Mouse (Mus musculus): ENCODE measurements around the gene 1700015G11Rik. TPM values are rescaled to one million over a fixed set of nuclear protein-coding genes. Genes with fewer than 3 reads are reported as not detected.

Gene 1700015G11Rik
- total and polyA plus RNA-seq, 3 experiments = not detected

DNA sequence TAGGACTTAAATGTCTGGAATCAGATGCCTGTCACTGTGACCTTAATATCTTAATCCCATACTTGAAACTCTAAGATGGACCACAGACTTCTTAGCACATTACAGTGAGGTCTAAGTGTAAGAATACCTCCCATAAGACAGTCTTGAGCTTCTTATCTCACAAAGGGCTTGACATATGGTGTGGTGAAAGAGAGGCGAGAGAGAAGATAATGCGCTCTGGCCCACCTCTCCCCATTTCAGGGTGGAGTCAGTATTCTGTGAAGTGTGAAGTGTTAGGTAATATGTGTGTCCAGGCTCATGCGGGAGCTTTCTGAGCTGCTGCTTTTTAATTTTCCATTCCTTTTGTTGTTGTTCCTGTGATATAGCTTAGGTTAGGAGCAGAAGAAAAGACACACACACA, 24.5 kb downstream of the 1700015G11Rik start:
- Histone ChIP-seq H3K27ac (ENCODE audit: insufficient read depth, low read depth) (no peak overlapping the region), H3K4me3 (replicated peaks in 1 of 3; ENCODE audit: low read depth in 2 of 3, low read length in 2 of 3, poor library complexity in 1 of 3) (no peak overlapping the region), H3K79me2 (replicated peaks; ENCODE audit: control insufficient read depth, extremely low read depth, insufficient read depth, poor library complexity, severe bottlenecking) (no peaks in the 10 kb centered on the region), H3K9me3 (replicated peaks; ENCODE audit: low read length) (peaks cover 23% of the 10 kb centered on the region), H3K9ac (ENCODE audit: insufficient read depth, low read depth) (no peak overlapping the region), H3K4me2 (ENCODE audit: insufficient read depth, low read depth, poor library complexity, severe bottlenecking) (no peak overlapping the region), H3K4me1 (ENCODE audit: control insufficient read depth in 1 of 2, insufficient read depth in 2 of 2) (no peaks in the 10 kb centered on the region), H3K27me3 (replicated peaks) (no peaks in the 10 kb centered on the region), H3K36me3 (replicated peaks in 1 of 2; ENCODE audit: control insufficient read depth in 1 of 2, insufficient read depth in 1 of 2, low read length in 1 of 2) (no peaks in the 10 kb centered on the region)
- dilution Hi-C loops (cut with MboI; ENCODE audit: extremely low pct_ligation_motif_present, extremely low pct_unique_long_range_greater_than_20kb, low sequenced_read_pairs) = no loop called here
- in situ Hi-C loops (cut with MboI; ENCODE audit: low pct_ligation_motif_present, low pct_unique_long_range_greater_than_20kb, low sequenced_read_pairs) = no loop called here
- DNase-seq (ENCODE audit: extremely low read depth) = no peak
- TF ChIP-seq KAT2A (IDR thresholded peaks at IDR 0.05; ENCODE audit: insufficient replicate concordance, low read length) (no peak), SIN3A (IDR thresholded peaks at IDR 0.05; ENCODE audit: low read length) (no peak), ZNF384 (IDR thresholded peaks at IDR 0.05; ENCODE audit: low read depth, low read length) (no peak), RCOR1 (conservative IDR thresholded peaks at IDR 0.05; ENCODE audit: low read depth, low read length) (no peak)

DNA sequence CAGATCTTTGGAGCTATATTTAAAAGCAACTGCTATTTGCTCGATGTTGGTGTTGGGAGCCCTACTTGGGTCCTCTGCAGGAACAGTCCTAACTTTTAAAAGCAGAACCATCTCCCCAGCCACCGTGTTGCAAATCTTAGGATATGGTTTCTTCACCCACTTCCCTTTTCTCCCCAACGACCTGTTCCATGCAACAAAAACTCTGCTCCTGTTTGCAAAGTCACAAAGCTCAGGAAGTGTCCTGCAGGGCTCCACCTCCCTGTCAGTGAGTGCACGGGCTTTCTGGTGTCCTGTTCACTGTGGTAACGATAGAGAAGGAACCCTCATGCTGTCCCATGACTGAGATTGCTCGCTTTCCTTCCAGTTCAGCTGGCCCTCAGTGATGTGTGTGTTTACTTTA, 28.6 kb downstream of the 1700015G11Rik start:
- H3K79me2 ChIP-seq (replicated peaks; ENCODE audit: control insufficient read depth, extremely low read depth, insufficient read depth, poor library complexity, severe bottlenecking) = no peaks in the 10 kb centered on the region
- no peak overlapping the region for H3K4me2 ChIP-seq (ENCODE audit: insufficient read depth, low read depth, poor library complexity, severe bottlenecking)
- no peak overlapping the region for H3K4me3 ChIP-seq (replicated peaks in 1 of 3; ENCODE audit: low read depth in 2 of 3, low read length in 2 of 3, poor library complexity in 1 of 3)
- TF ChIP-seq E2F4 (IDR thresholded peaks at IDR 0.05; ENCODE audit: insufficient replicate concordance, low read depth, low read length) (no peak), SIN3A (IDR thresholded peaks at IDR 0.05; ENCODE audit: low read length) (no peak), JUN (IDR thresholded peaks at IDR 0.05; ENCODE audit: insufficient read depth, low read depth, low read length) (no peak), ZKSCAN1 (IDR thresholded peaks at IDR 0.05; ENCODE audit: borderline replicate concordance, low read depth, low read length) (no peak), ELF1 (IDR thresholded peaks at IDR 0.05; ENCODE audit: low read depth, low read length) (no peak), EP300 (IDR thresholded peaks at IDR 0.05; ENCODE audit: low read length) (no peak), JUND (conservative IDR thresholded peaks at IDR 0.05; ENCODE audit: low read depth, low read length) (no peak), IRF4 (IDR thresholded peaks at IDR 0.05; ENCODE audit: low read depth, low read length) (no peak), BHLHE40 (IDR thresholded peaks at IDR 0.05; ENCODE audit: low read depth, low read length) (no peak), RAD21 (IDR thresholded peaks at IDR 0.05; ENCODE audit: low read depth, low read length) (no peak), MYC (IDR thresholded peaks at IDR 0.05; ENCODE audit: low read depth, low read length) (no peak)
- peaks cover 26% of the 10 kb centered on the region for H3K9me3 ChIP-seq (replicated peaks; ENCODE audit: low read length)
- no peaks in the 10 kb centered on the region for H3K4me1 ChIP-seq (ENCODE audit: control insufficient read depth in 1 of 2, insufficient read depth in 2 of 2)
- dilution Hi-C loops (cut with MboI; ENCODE audit: extremely low pct_ligation_motif_present, extremely low pct_unique_long_range_greater_than_20kb, low sequenced_read_pairs) (no loop called here), in situ Hi-C loops (cut with MboI; ENCODE audit: low pct_ligation_motif_present, low pct_unique_long_range_greater_than_20kb, low sequenced_read_pairs) (no loop called here)
- no peak overlapping the region for H3K27ac ChIP-seq (ENCODE audit: insufficient read depth, low read depth)
- no peaks in the 10 kb centered on the region for H3K27me3 ChIP-seq (replicated peaks)
- DNase-seq (ENCODE audit: extremely low read depth) = no peak
- H3K9ac ChIP-seq (ENCODE audit: insufficient read depth, low read depth) = no peak overlapping the region
- no peaks in the 10 kb centered on the region for H3K36me3 ChIP-seq (replicated peaks in 1 of 2; ENCODE audit: control insufficient read depth in 1 of 2, insufficient read depth in 1 of 2, low read length in 1 of 2)

DNA sequence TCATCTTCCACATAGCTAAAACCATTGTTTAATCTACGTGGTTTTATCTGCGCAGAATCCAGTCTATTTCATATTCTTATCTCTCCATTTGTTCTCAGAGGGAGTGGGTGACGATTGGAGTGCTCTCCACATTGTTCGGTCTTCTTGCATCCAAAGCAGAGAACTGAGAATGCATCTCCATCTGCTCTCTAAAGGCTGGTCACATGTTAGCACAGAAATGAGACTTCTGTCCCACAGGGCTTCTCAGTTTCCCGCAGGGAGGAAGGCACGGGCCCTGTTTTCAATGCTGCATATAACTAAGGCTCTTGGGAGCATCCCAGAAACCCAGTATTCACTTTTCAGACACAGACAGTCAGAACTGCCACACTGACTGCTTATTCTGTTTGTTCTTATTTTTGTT, 29.8 kb downstream of the 1700015G11Rik start:
- dilution Hi-C loops (cut with MboI; ENCODE audit: extremely low pct_ligation_motif_present, extremely low pct_unique_long_range_greater_than_20kb, low sequenced_read_pairs) (no loop called here), in situ Hi-C loops (cut with MboI; ENCODE audit: low pct_ligation_motif_present, low pct_unique_long_range_greater_than_20kb, low sequenced_read_pairs) (no loop called here)
- no peak for DNase-seq (ENCODE audit: extremely low read depth)
- Histone ChIP-seq H3K27ac (ENCODE audit: insufficient read depth, low read depth) (no peak overlapping the region), H3K4me1 (ENCODE audit: control insufficient read depth in 1 of 2, insufficient read depth in 2 of 2) (no peaks in the 10 kb centered on the region), H3K27me3 (replicated peaks) (no peaks in the 10 kb centered on the region), H3K9ac (ENCODE audit: insufficient read depth, low read depth) (no peak overlapping the region), H3K4me3 (replicated peaks in 1 of 3; ENCODE audit: low read depth in 2 of 3, low read length in 2 of 3, poor library complexity in 1 of 3) (no peak overlapping the region), H3K36me3 (replicated peaks in 1 of 2; ENCODE audit: control insufficient read depth in 1 of 2, insufficient read depth in 1 of 2, low read length in 1 of 2) (no peaks in the 10 kb centered on the region), H3K79me2 (replicated peaks; ENCODE audit: control insufficient read depth, extremely low read depth, insufficient read depth, poor library complexity, severe bottlenecking) (no peaks in the 10 kb centered on the region), H3K4me2 (ENCODE audit: insufficient read depth, low read depth, poor library complexity, severe bottlenecking) (no peak overlapping the region), H3K9me3 (replicated peaks; ENCODE audit: low read length) (peaks cover 23% of the 10 kb centered on the region)
- TF ChIP-seq PAX5 (IDR thresholded peaks at IDR 0.05; ENCODE audit: low read length) = no peak
- TF ChIP-seq POLR2AphosphoS2 (IDR thresholded peaks at IDR 0.05; ENCODE audit: low read depth, low read length) = no peak
- no peak for TF ChIP-seq CHD2 (IDR thresholded peaks at IDR 0.05; ENCODE audit: low read length)
- no peak for TF ChIP-seq E2F4 (IDR thresholded peaks at IDR 0.05; ENCODE audit: insufficient replicate concordance, low read depth, low read length)
- TF ChIP-seq USF1 (IDR thresholded peaks at IDR 0.05; ENCODE audit: low read depth, low read length) = no peak
- no peak for TF ChIP-seq ZMIZ1 (IDR thresholded peaks at IDR 0.05; ENCODE audit: low read depth, low read length)
- no peak for TF ChIP-seq CHD1 (IDR thresholded peaks at IDR 0.05; ENCODE audit: low read depth, low read length)
- TF ChIP-seq MYC (IDR thresholded peaks at IDR 0.05; ENCODE audit: low read depth, low read length) = no peak
- TF ChIP-seq ZC3H11A (IDR thresholded peaks at IDR 0.05; ENCODE audit: low read depth, low read length) = no peak
- TF ChIP-seq MAFK (IDR thresholded peaks at IDR 0.05; ENCODE audit: insufficient replicate concordance, low read length) = no peak
- TF ChIP-seq USF2 (conservative IDR thresholded peaks at IDR 0.05; ENCODE audit: low read depth, low read length) = no peak
- no peak for TF ChIP-seq POLR2A (IDR thresholded peaks at IDR 0.05; ENCODE audit: low read depth, low read length)
- TF ChIP-seq UBTF (IDR thresholded peaks at IDR 0.05; ENCODE audit: low read depth, low read length) = no peak
- TF ChIP-seq ETS1 (conservative IDR thresholded peaks at IDR 0.05; ENCODE audit: low read depth, low read length) = no peak
- no peak for TF ChIP-seq HCFC1 (IDR thresholded peaks at IDR 0.05; ENCODE audit: low read depth, low read length)
- no peak for TF ChIP-seq ZNF384 (IDR thresholded peaks at IDR 0.05; ENCODE audit: low read depth, low read length)
